Mouse (Mus musculus) hindbrain, embryonic 14.5 days (tissue): ENCODE results near the gene Slc38a10. TPM values are rescaled to one million over a fixed set of nuclear protein-coding genes. Genes with fewer than 3 reads are reported as not detected.

Source experiments
- ATAC-seq: fragments of 200-750 bp; cut with Nextera tagmentation; 2 replicates; pipeline ENCODE4 v1.8.0; 2017; ENCODE audit warnings: moderate number of reproducible peaks, mild to moderate bottlenecking, moderate TSS enrichment, moderate library complexity; ENCODE audit not compliant: low FRiP score
- DNase-seq: peaks from one replicate; pipeline ENCODE4 v3.0.0-alpha.2; 2015; ENCODE audit warnings: low spot score
- H3K27ac ChIP-seq: fragments of 300-500 bp; sonication (generic); 2 replicates; pipeline ENCODE4 v1.5.1; 2014; ENCODE audit warnings: mild to moderate bottlenecking, moderate library complexity
- H3K27me3 ChIP-seq: fragments of 300-500 bp; sonication (generic); 2 replicates; pipeline ENCODE4 v1.6.1; 2014; ENCODE audit warnings: mild to moderate bottlenecking, low read length, mixed read lengths; ENCODE audit not compliant: control insufficient read depth, insufficient read depth
- H3K36me3 ChIP-seq: fragments of 300-500 bp; sonication (generic); replicated peaks from 2 replicates; pipeline ENCODE4 v1.6.1; 2014; ENCODE audit not compliant: control insufficient read depth, insufficient read depth
- H3K4me1 ChIP-seq: fragments of 300-500 bp; sonication (generic); replicated peaks from 2 replicates; pipeline ENCODE4 v1.6.1; 2014; ENCODE audit warnings: antibody characterized with exemption, low read length, mixed read lengths; ENCODE audit not compliant: control insufficient read depth, insufficient read depth
- H3K4me2 ChIP-seq: fragments of 300-500 bp; sonication (generic); replicated peaks from 2 replicates; pipeline ENCODE4 v1.6.1; 2014; ENCODE audit warnings: mild to moderate bottlenecking, moderate library complexity
- H3K4me3 ChIP-seq: fragments of 300-500 bp; sonication (generic); replicated peaks from 2 replicates; pipeline ENCODE4 v1.5.1; 2014; ENCODE audit warnings: mild to moderate bottlenecking, low read length
- H3K9ac ChIP-seq: fragments of 300-500 bp; sonication (generic); 2 replicates; pipeline ENCODE4 v1.6.1; 2014
- H3K9me3 ChIP-seq: fragments of 300-500 bp; sonication (generic); 2 replicates; pipeline ENCODE4 v1.6.1; 2016; ENCODE audit warnings: low read length; ENCODE audit not compliant: control insufficient read depth
- WGBS: fragments of 180-500 bp; shearing (Covaris S2); extraction: QIAGEN DNeasy Blood & Tissue Kit; methylation state at CpG from one replicate; pipeline ENCODE4 v1.1.7; 2014; 5-methylcytosine and 5-hydroxymethylcytosine counted together
- polyA plus RNA-seq: library from polyadenylated mRNA; unstranded; fragments of >200 nt; fragmentation: Nextera tagmentation; extraction: Ambion mirVana; gene quantifications from 2 replicates; pipeline ENCODE4 v1.2.1, GENCODE M21; 2014

Slc38a10 gene
- polyA plus RNA-seq, 1 experiment from 2014 or later, result 92.9 TPM

- no peak overlapping the region for H3K27ac ChIP-seq
These were observed 2.8 kb downstream of the Slc38a10 start for GRCm38 (mm10) chr11:120148201-120148855.

DNA sequence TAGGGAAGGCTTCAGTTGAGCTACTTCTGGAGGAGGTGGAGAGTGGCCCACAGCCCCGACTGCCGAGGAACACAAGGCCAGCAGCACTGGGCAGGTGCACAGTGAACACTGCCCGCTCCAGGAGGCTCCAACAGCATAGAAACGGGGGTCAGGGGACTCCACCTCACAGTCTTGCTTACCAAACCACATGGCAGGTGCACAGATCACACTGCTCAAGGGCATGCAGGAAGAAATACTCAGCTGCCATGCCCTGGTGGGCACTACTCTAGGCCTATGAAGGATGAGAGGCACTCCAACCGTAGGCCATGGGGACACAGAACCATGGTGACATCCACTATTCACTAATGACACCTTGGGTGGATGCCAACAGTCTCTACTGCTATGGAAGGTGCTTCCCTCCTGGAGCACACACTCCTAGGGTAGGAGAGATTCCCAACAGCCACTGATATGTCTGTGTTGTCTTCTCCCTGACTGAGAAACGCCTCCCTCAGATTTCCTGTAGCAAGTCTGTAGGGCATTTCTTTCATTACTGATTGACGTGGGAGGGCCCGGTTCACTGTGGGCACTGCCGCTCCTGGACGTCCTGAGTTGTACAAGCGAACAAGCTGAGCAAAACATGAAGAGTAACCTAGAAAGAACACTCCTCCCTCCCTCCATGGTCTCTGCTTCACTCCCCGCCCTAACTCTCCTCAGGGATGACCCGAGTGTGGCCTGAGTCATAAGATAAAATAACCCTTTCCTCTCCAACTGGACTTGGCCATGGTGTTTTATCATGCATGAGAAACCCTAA, 7.2 kb downstream of the Slc38a10 start:
- Histone ChIP-seq H3K4me1 (0 out of 2 replicates have a peak, but pooled peaks cover 3% of the 10 kb centered on the region), H3K27ac (no peak overlapping the region), H3K9me3 (no peaks in the 10 kb centered on the region), H3K27me3 (no peaks in the 10 kb centered on the region), H3K9ac (no peak overlapping the region), H3K36me3 (peaks cover 3% of the 10 kb centered on the region), H3K4me2 (no peak overlapping the region), H3K4me3 (no peak overlapping the region)
- ATAC-seq (no peak; the same call in 1 of the 2 replicates), DNase-seq (no peak)
- 70% methylated on average over 13 of the region's 13 CpGs for WGBS

More at GRCm38 (mm10) chr11:120148201-120148855, 2.8 kb downstream of the Slc38a10 start:
- H3K27me3 ChIP-seq, result no peaks in the 10 kb centered on the region
- no peak overlapping the region for H3K4me3 ChIP-seq
- ATAC-seq (no peak), DNase-seq (no peak)
- H3K9me3 ChIP-seq, result no peaks in the 10 kb centered on the region
- no peaks in the 10 kb centered on the region; the same call in 1 of the 2 replicates for H3K36me3 ChIP-seq
- H3K4me2 ChIP-seq, result no peak overlapping the region
- no peak overlapping the region for H3K9ac ChIP-seq
- 90% methylated on average over 8 of the region's 8 CpGs for WGBS
- H3K4me1 ChIP-seq, result peaks cover 16% of the 10 kb centered on the region

DNA sequence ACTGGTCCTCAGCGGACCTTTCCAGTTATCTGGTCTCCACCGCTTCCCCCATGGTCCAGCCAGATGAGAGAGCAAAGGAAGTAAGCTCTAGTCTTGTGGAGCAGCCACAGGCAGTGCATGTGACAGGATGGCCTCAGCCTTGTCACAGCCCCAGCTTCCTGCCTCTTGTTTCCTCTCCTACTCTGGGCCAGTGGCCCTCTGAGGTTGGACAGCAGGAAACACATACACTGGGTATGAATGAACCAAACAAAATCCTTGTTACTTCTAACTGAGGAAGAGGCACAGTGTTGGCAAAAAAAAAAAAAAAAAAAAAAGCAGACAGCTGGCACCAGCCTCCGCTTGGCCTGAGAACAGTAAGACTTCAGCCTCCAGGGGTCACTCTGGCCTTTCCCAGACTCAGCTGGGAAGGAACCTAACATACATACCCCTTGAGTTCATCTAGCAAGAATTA, 8.5 kb downstream of the Slc38a10 start:
- no peak; the same call in 1 of the 2 replicates for ATAC-seq

GRCm38 (mm10) chr11:120140255-120140654, 10.9 kb downstream of the Slc38a10 start:
- 69% methylated on average over 6 of the region's 6 CpGs for WGBS
- no peak for ATAC-seq

More for the DNA sequence above, 8.5 kb downstream of the Slc38a10 start:
- H3K4me2 ChIP-seq, result no peak overlapping the region
- peaks cover 7% of the 10 kb centered on the region for H3K36me3 ChIP-seq
- H3K9ac ChIP-seq, result no peak overlapping the region
- H3K27me3 ChIP-seq, result no peaks in the 10 kb centered on the region
- no peak overlapping the region for H3K27ac ChIP-seq
- no peak overlapping the region for H3K4me3 ChIP-seq
- 86% methylated on average over 3 of the region's 3 CpGs for WGBS
- 0 out of 2 replicates have a peak, but pooled peaks cover 3% of the 10 kb centered on the region for H3K4me1 ChIP-seq
- H3K9me3 ChIP-seq, result no peaks in the 10 kb centered on the region
- no peak for DNase-seq

GRCm38 (mm10) chr11:120139309-120139731, 11.8 kb downstream of the Slc38a10 start:
- H3K9ac ChIP-seq, result no peak overlapping the region
- 0 out of 2 replicates have a peak, but pooled peaks cover 8% of the 10 kb centered on the region for H3K4me1 ChIP-seq
- no peaks in the 10 kb centered on the region for H3K27me3 ChIP-seq
- ATAC-seq (no peak), DNase-seq (no peak)
- H3K9me3 ChIP-seq, result no peaks in the 10 kb centered on the region
- H3K27ac ChIP-seq, result no peak overlapping the region
- no peak overlapping the region for H3K4me2 ChIP-seq
- WGBS, result 93% methylated on average over 10 of the region's 10 CpGs
- no peak overlapping the region for H3K4me3 ChIP-seq
- peaks cover 15% of the 10 kb centered on the region for H3K36me3 ChIP-seq

More at GRCm38 (mm10) chr11:120140255-120140654, 10.9 kb downstream of the Slc38a10 start:
- no peak for DNase-seq
- Histone ChIP-seq H3K27me3 (no peaks in the 10 kb centered on the region), H3K4me1 (0 out of 2 replicates have a peak, but pooled peaks cover 8% of the 10 kb centered on the region), H3K27ac (no peak overlapping the region), H3K4me2 (no peak overlapping the region), H3K4me3 (no peak overlapping the region), H3K9me3 (no peaks in the 10 kb centered on the region), H3K36me3 (peaks cover 7% of the 10 kb centered on the region), H3K9ac (no peak overlapping the region)

- Histone ChIP-seq H3K27me3 (no peaks in the 10 kb centered on the region), H3K4me2 (no peak overlapping the region), H3K4me1 (0 out of 2 replicates have a peak, but pooled peaks cover 5% of the 10 kb centered on the region), H3K36me3 (peaks cover 25% of the 10 kb centered on the region), H3K9ac (no peak overlapping the region), H3K27ac (no peak overlapping the region), H3K4me3 (no peak overlapping the region), H3K9me3 (no peaks in the 10 kb centered on the region)
- ATAC-seq (no peak), DNase-seq (no peak)
- 54% methylated on average over 5 of the region's 5 CpGs for WGBS
These were observed 13.5 kb downstream of the Slc38a10 start for GRCm38 (mm10) chr11:120137625-120138004.

DNA sequence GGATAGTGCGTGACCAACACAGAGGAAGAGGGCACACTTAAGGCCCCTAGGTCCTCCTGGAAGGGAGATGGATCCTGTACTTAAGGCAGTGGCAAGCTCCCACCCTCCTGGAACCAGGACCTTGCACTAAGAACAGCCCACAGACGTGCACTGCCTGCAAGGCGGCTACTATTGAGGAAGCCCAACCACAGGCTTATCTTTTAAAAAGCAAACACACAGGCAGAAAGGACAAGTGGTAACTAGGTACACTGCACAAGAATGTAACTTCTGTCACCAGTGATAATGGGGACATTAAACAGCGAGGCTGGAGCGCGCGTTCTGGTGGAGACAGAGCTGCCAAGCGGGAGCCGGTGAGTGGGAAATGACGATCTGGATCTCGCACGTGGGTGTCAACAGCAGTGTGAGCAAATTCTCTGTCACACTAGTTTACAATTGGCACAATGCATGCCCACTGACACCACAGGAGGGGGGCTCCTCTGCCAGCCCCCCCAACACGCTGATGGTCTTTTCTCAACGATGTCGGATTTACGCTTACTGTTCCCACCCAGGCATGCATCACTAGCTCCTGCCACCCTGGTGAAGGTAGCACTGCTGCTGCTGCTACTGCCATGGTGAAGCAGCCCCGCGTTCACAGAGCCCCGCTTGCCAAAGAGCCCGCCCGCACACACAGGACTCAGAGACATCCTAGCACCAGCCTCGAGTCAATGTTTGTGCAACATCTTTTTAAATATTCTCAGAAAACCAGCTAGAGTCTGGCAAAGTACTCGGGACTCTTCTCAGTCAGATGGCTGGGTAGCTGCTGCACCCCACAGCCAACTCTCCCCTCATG, 14.1 kb downstream of the Slc38a10 start:
- DNase-seq, result no peak
- H3K27ac ChIP-seq, result no peak overlapping the region

DNA sequence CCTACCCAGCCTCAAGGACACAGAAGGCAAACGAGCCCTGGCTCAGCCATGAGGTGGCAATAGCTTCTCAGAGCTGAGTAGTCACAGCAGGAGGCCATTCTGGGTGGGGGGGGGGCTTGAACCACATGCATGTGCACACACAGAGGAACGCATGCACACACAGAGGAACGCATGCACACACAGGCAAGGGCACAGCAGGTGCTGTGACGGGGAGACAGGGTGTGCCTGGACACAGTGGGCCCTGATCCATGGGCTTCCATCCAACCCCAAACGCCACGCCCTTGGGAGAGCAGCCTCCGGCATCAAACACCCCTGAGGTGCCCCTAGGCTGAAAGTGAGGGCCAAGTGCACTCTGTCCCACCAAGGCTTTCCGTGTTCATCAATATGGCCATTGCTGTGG, 15.0 kb downstream of the Slc38a10 start:
- no peak overlapping the region for H3K9ac ChIP-seq
- H3K27ac ChIP-seq, result no peak overlapping the region
- no peak overlapping the region for H3K4me3 ChIP-seq
- peaks cover 38% of the 10 kb centered on the region for H3K36me3 ChIP-seq
- H3K9me3 ChIP-seq, result no peaks in the 10 kb centered on the region
- H3K27me3 ChIP-seq, result no peaks in the 10 kb centered on the region
- DNase-seq, result no peak
- H3K4me2 ChIP-seq, result no peak overlapping the region
- 0 out of 2 replicates have a peak, but pooled peaks cover 5% of the 10 kb centered on the region for H3K4me1 ChIP-seq
- 83% methylated on average over 8 of the region's 8 CpGs for WGBS
- ATAC-seq, result no peak

More for the DNA sequence above, 14.1 kb downstream of the Slc38a10 start:
- Histone ChIP-seq H3K4me2 (no peak overlapping the region), H3K4me1 (0 out of 2 replicates have a peak, but pooled peaks cover 5% of the 10 kb centered on the region), H3K27me3 (no peaks in the 10 kb centered on the region), H3K9ac (no peak overlapping the region), H3K9me3 (no peaks in the 10 kb centered on the region), H3K4me3 (no peak overlapping the region), H3K36me3 (peaks cover 31% of the 10 kb centered on the region)
- WGBS, result 63% methylated on average over 23 of the region's 23 CpGs
- no peak for ATAC-seq
